Comparison of ENCODE assay signal across 13 mouse cellular contexts in the genomic region with DNA sequence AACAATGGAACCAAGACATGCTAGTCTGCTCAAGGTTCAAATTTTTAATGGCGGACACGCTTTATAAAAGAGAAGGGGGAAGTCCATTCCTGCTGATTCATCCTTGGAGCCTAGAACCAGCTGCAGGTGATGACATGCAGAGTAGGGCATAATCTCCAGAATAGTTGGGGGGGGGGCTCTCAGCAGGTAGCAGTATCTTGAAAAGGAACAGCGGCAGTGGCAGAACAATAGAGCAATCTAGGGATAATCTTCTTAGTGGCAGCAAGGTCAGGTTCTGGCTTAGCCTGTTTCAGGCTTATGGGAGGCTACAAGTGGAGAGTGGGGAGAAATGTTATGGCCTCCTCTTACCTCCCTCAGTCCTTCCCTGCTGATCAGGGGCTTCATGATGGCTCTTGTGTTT.
"Had no signal": no experiment of that assay in that cellular context is flagged by ENCODE, and none has a peak within 500 bp of the region (broad histone marks: within the 10 kb centered on the region; RNA-seq: fewer than 3 reads in every experiment).

No protein-coding gene starts in this region.

- DNase-seq: gastrocnemius, postnatal 14 days; gastrocnemius, postnatal 36 days; heart, adult 18-20 months; heart, postnatal 10 days; heart, postnatal 4 days; kidney, adult 11 months; kidney, adult 2 months; kidney, adult 9 months; kidney, postnatal 14 days; kidney, postnatal 36 days; layer of hippocampus, adult 9-11 months; layer of hippocampus, postnatal 36 days; left cerebral cortex, postnatal 4 days had no signal
